Mouse (Mus musculus): ENCODE results near the gene Cfap99.

DNA sequence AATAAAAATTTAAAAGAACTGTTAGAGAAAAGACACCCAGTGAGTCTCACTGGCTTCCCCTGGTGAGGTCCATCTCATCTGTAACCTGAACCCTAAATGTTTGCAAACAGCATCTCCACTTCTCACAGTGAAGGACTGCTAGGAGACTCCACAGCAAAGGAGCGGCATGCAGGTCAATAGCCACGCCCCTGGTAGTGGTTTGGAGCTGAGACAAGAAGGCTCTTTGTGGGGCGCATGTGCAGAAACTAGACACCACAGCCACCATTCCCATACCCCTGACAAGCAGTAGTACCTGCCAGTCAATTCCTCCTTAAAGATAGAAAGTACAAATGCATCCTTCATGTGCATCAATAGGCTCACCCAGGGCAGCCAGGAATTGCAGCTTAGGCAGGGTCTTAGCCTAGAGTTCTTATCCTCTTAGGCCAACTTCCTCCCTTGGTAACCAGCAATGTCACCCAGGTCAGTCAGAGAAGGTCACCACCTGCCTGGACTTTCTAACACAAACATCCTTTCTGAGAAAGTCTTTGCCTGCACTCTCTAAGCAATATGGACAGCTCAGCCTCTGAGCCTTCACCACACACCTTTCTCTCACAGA lies 4.1 kb upstream of the Cfap99 start:
- TF ChIP-seq POLR2A (IDR thresholded peaks at IDR 0.05; ENCODE audit: borderline replicate concordance, control insufficient read depth, low read depth, low read length) (no peak), CTCF (IDR thresholded peaks at IDR 0.05; ENCODE audit: control insufficient read depth, insufficient read depth, low read length) (no peak)

Data from bone marrow, adult 2 months (tissue).